In genomic region chr3:146692547-146692946, GRCm38 (mm10) we compare ENCODE assay signal across 15 mouse cellular contexts. TPM values are rescaled to one million over a fixed set of nuclear protein-coding genes. Genes with fewer than 3 reads are reported as not detected.
"Had no signal": no experiment of that assay in that cellular context is flagged by ENCODE, and none has a peak within 500 bp of the region (broad histone marks: within the 10 kb centered on the region; RNA-seq: fewer than 3 reads in every experiment).

No protein-coding gene starts in this region.

- ATAC-seq: midbrain, embryonic 13.5 days; midbrain, embryonic 15.5 days had no signal

- DNase-seq: lung, adult 18-20 months; lung, embryonic 14.5 days; lung, postnatal 10 days; lung, postnatal 4 days; retina, postnatal 1 day; right cerebral cortex, adult 18-20 months; right cerebral cortex, postnatal 25 days; right cerebral cortex, postnatal 4 days; spleen, adult 18-20 months; thymus, adult 18-20 months; thymus, postnatal 14 days; thymus, postnatal 36 days had no signal

RNA-seq across cellular contexts. Expression of gene 4930503B20Rik, which starts 41.4 kb away (rescaled TPM):
- total RNA-seq: megakaryocyte-erythroid progenitor cell, adult 5-6 weeks had no signal
